Mouse (Mus musculus): ENCODE data around the gene Pcolce2. TPM values are rescaled to one million over a fixed set of nuclear protein-coding genes. Genes with fewer than 3 reads are reported as not detected.

Pcolce2 gene
- total RNA-seq, 2 experiments from 2014 or later, result 8.2 to 13.7 TPM

GRCm38 (mm10) chr9:95665835-95666234, 28.4 kb downstream of the Pcolce2 start:
- intact Hi-C loops (cut with DNase I), result no loop called here
- TF ChIP-seq CTCF (IDR thresholded peaks at IDR 0.05), result no peak
- no peak for DNase-seq
- H3K4me3 ChIP-seq, result no peak overlapping the region
- H3K27ac ChIP-seq, result no peak overlapping the region

DNA sequence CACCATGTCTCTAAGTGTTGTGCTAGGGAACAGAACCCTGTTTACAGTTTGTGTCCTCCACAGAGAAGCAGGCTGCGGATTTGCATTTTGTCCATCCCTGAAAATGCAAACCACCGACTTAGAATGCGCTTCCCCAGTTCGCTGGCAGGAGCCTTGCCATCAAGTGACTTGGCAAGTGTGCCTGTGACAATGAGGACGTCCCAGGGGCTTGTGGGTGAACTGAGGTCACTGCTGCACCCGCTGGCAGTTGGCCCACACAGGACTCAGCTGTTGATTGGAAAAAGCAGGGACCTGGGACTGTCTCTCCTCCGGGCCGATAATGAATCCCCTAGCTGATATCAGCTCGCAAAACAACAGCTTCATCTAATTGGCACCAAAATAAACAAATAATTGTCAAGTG, 30.4 kb downstream of the Pcolce2 start:
- H3K27ac ChIP-seq, result peak overlapping the region; percentile 38
- peak; percentile 72 for DNase-seq
- no peak for TF ChIP-seq CTCF (IDR thresholded peaks at IDR 0.05)
- intact Hi-C loops (cut with DNase I), result no loop called here
- peak overlapping the region; percentile 2; the same call in 1 of the 2 replicates for H3K4me3 ChIP-seq

GRCm38 (mm10) chr9:95668306-95668705, 30.9 kb downstream of the Pcolce2 start:
- no peak for TF ChIP-seq CTCF (IDR thresholded peaks at IDR 0.05)
- DNase-seq, result no peak
- peak overlapping the region; percentile 38; the same call in 1 of the 2 replicates for H3K27ac ChIP-seq
- no peak overlapping the region for H3K4me3 ChIP-seq
- intact Hi-C loops (cut with DNase I), result no loop called here

GRCm38 (mm10) chr9:95672331-95672730, 34.9 kb downstream of the Pcolce2 start:
- TF ChIP-seq CTCF (IDR thresholded peaks at IDR 0.05), result no peak
- Histone ChIP-seq H3K27ac (no peak overlapping the region), H3K4me3 (no peak overlapping the region)
- intact Hi-C loops (cut with DNase I), result no loop called here
- DNase-seq, result no peak

- intact Hi-C loops (cut with DNase I), result no loop called here
- peak; percentile 27; the same call in 1 of the 2 replicates for TF ChIP-seq CTCF (IDR thresholded peaks at IDR 0.05)
- Histone ChIP-seq H3K27ac (no peak overlapping the region), H3K4me3 (no peak overlapping the region)
- no peak for DNase-seq
These were observed 35.4 kb downstream of the Pcolce2 start for GRCm38 (mm10) chr9:95672760-95673159.

GRCm38 (mm10) chr9:95675064-95675699, 37.8 kb downstream of the Pcolce2 start:
- peak; percentile 89 for DNase-seq
- no peak for TF ChIP-seq CTCF (IDR thresholded peaks at IDR 0.05)
- peak overlapping the region; percentile 84 for H3K27ac ChIP-seq
- intact Hi-C loops (cut with DNase I), result no loop called here
- peak overlapping the region; percentile 60 for H3K4me3 ChIP-seq

DNA sequence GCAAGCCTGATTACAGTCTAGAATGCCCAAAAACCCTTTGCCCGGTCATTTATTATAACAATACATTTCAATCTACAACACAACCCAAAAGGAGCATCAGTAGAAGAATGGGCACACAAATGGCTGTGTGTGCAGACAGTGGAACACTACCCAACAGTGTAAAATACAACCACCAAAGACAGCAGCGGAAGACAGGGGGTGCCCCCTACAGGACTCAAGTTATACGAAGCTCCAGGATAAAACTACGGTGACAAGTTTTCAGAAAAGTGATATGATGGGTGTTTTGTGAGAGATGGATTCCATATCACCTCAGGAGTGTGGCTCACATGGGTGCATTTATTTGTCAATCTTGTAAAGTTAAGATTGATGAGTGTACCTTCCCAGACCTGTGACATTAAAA, 38.6 kb downstream of the Pcolce2 start:
- no peak for DNase-seq
- intact Hi-C loops (cut with DNase I), result no loop called here
- Histone ChIP-seq H3K4me3 (no peak overlapping the region), H3K27ac (peak overlapping the region; percentile 84; the same call in 1 of the 2 replicates)
- TF ChIP-seq CTCF (IDR thresholded peaks at IDR 0.05), result peak; percentile 21; the same call in 1 of the 2 replicates

DNA sequence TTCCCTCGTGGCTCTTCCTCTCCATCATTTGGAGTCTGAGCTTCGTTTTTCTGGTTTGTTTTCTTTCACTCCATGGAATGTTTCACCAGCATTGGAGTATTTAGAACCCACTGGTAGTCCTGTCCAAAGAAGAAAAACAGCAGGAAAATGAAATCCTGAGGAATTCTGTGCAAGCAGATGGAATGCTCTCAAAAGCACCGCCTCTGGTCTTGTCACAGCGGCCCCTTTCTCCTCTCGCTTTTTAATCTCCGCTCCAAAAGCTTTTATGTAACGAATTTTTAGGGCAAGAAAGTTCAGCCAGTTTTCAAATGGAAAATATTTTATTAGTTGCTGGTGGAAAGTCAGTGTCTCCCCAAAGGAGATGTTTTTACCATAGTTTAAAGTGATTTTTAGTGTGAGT, 42.6 kb downstream of the Pcolce2 start:
- TF ChIP-seq CTCF (IDR thresholded peaks at IDR 0.05), result no peak
- Histone ChIP-seq H3K4me3 (no peak overlapping the region), H3K27ac (peak overlapping the region; percentile 46; the same call in 1 of the 2 replicates)
- no peak for DNase-seq
- intact Hi-C loops (cut with DNase I), result no loop called here

- Histone ChIP-seq H3K4me3 (no peak overlapping the region), H3K27ac (no peak overlapping the region)
- TF ChIP-seq CTCF (IDR thresholded peaks at IDR 0.05), result no peak
- intact Hi-C loops (cut with DNase I), result no loop called here
- no peak for DNase-seq
These were observed 43.3 kb downstream of the Pcolce2 start for GRCm38 (mm10) chr9:95680691-95681090.

- no peak overlapping the region for H3K27ac ChIP-seq
- no peak overlapping the region for H3K4me3 ChIP-seq
- no peak for DNase-seq
- TF ChIP-seq CTCF (IDR thresholded peaks at IDR 0.05), result no peak
- intact Hi-C loops (cut with DNase I), result no loop called here
These were observed 48.4 kb downstream of the Pcolce2 start for GRCm38 (mm10) chr9:95685660-95686440.

DNA sequence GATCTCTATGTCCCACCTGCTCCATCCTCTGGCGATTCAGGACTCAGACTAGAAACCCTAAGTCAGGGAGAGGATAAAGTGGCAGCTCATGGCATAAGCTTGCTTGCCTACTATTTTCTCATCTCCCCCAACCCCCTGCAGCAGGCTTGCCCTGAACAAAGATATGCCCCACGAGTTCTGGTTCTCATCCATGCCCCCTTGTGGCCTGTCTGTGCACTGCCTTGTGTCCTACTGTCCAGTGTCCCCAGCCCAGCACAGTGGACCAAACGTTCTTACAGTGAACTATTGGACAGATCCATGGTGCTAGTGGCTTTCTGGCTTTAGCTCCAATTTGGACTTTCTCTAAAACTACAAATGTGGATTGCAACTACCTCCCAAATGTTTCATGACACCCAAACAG, 50.7 kb downstream of the Pcolce2 start:
- DNase-seq, result peak; percentile 47
- H3K4me3 ChIP-seq, result no peak overlapping the region
- peak; percentile 71 for TF ChIP-seq CTCF (IDR thresholded peaks at IDR 0.05)
- no peak overlapping the region for H3K27ac ChIP-seq
- intact Hi-C loops (cut with DNase I), result no loop called here

GRCm38 (mm10) chr9:95692823-95693222, 55.4 kb downstream of the Pcolce2 start:
- TF ChIP-seq CTCF (IDR thresholded peaks at IDR 0.05), result no peak
- Histone ChIP-seq H3K27ac (no peak overlapping the region), H3K4me3 (peak overlapping the region; percentile 21)
- no peak for DNase-seq
- intact Hi-C loops (cut with DNase I), result no loop called here

GRCm38 (mm10) chr9:95693528-95694100, 56.2 kb downstream of the Pcolce2 start:
- DNase-seq, result no peak
- intact Hi-C loops (cut with DNase I), result no loop called here

More at GRCm38 (mm10) chr9:95693528-95694100, 56.2 kb downstream of the Pcolce2 start:
- no peak for TF ChIP-seq CTCF (IDR thresholded peaks at IDR 0.05)
- Histone ChIP-seq H3K4me3 (peak overlapping the region; percentile 66), H3K27ac (no peak overlapping the region)

All from gastrocnemius, adult 2 months (tissue).